Mouse (Mus musculus) stomach, postnatal 0 days (tissue): ENCODE measurements around the gene Gabrq.
A peak's percentile ranks its signal among the peaks of the same experiment; 100 is the strongest.

Experiments
- CTCF ChIP-seq: IDR thresholded peaks from 2 replicates; pipeline ENCODE4 v1.5.1; 2016; ENCODE audit warnings: antibody characterized with exemption, low read depth, mild to moderate bottlenecking, moderate library complexity
- EP300 ChIP-seq: optimal IDR thresholded peaks from 2 replicates; pipeline ENCODE3; 2016; ENCODE audit warnings: antibody characterized with exemption

DNA sequence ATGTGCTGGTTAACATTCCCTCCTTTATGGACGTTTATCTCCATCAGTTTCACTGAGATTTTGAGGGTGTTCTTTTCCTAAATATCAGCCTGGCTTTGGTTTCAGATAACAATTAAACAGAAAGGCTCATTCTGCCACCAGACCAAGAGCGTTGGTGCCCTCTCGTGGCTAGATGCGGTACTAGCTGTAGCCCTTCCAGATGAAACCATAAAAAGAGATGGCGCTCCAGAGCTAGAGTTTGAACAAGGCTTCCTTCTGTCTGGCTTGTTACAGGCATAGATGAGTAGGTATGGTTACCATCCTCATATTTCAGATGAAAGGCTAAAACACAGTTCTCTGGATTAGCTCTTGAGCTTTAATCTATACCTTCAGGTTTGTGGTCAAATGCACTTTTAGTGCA lies 5.4 kb upstream of the Gabrq start:
- TF ChIP-seq CTCF (peak; percentile 87), EP300 (no peak)
